Mouse (Mus musculus) v-Abl transformed pro-B cells (cell line): ENCODE data around the gene Lrrc1.
"Not testable (repeated sequence)": the region's sequence is repeated elsewhere in the genome, so short reads cannot be mapped to it uniquely, and the experiment has no call there.

Experiments used
- in situ Hi-C, 2 experiments: fragments of 400-800 bp; cut with MboI; formaldehyde crosslinking; loops; one replicate each; pipeline ENCODE4 v1.15.1; 2025; ENCODE audit not compliant: unreplicated experiment in 2 of 2

The Lrrc1 gene

DNA sequence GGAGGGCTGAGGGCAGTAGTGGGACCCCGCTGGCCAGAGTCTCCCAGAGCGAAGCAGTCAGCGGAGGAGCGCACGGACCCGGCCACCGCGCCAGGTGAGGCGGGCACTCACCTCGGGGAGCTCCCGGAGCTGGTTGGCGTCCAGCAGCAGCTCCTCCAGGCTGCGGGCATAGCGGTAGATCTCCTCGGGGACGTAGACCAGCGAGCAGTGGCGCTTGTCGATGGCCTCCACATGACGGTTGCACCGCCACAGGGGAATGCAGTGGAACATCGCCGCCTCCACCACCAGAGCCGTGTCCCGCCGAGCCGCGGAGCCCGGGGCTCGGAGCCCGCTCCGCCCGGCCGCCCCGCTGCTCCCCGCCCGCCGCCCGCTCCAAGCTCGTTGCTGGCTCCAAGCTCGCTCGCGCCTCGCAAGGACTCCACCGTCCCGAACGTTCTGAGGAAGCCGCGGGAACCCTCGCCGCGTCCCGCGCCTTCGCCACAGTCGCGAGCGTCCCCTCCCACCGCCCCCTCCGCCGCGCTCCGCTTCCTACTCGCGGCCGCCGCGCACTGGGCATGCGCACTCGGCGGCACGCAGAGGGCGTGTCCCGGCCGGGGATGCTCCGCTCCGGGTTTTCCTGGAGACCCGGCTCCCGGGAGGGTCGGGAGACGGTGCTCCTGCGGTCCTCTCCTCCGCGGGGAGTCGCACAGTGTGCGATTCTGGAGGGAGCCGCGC is at the start of gene Lrrc1:
Gene Lrrc1 (minus strand): TSS at position 517 of the 714 bp plus-strand sequence.
- in situ Hi-C loops: no loop called here

DNA sequence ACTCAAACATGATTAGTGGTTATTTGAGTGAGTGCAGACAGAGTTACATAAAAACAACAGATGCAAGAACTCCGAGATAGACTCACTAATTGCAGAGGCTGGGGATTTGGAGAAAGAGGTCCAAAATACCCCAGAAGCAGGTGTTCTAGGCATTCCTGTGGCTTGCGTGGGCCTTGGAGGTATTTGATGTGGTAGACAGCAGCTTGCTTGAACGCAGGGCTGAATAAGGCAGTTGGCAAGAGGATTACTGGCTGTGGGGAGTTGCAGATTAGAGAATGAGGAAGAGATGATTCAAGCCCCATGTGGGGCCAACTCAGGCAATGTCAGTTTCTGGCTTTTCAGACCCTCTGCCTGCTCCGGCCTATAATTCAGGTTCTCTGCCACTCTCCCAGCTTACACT is 47.8 kb upstream of the Lrrc1 start:
- in situ Hi-C loops: no loop called here

DNA sequence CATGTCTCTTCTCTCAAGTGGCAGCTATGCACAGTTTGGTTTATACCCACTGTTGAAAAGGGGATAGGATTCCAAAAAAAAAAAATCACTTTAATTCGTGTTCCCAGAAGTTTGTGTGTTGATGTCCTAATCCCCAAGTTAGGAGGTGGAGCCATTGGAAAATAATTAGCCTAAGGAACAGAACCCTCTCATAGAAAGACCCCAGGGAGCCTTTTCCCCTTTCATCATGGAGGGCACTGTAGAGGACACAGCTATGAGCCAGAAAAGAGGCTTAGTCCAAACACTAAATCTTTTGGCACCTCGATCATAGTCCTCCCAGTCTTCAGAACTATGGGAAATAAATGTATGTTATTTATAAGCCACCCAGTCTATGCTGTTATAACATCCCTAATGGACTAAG is 44.8 kb upstream of the Lrrc1 start:
- in situ Hi-C loops: no loop called here

DNA sequence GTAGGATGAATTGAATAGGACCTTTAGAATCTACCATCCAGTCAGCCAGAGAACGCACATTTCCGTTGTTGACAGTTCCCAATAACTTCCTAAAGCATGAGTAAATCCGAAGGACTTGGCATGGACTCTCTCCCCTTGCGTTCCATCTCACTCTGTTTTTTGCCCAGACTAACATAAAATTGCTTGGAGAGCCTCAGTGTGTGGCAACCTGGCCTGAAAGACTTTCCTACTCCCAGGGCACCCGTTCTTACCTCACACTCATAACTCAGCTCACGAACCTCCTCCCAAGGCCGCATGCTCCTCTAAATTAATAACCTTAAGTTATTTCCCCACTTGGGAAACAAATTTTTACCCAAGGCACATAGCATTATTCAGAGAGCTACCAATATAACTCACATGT is 42.9 kb upstream of the Lrrc1 start:
- in situ Hi-C loops: no loop called here

DNA sequence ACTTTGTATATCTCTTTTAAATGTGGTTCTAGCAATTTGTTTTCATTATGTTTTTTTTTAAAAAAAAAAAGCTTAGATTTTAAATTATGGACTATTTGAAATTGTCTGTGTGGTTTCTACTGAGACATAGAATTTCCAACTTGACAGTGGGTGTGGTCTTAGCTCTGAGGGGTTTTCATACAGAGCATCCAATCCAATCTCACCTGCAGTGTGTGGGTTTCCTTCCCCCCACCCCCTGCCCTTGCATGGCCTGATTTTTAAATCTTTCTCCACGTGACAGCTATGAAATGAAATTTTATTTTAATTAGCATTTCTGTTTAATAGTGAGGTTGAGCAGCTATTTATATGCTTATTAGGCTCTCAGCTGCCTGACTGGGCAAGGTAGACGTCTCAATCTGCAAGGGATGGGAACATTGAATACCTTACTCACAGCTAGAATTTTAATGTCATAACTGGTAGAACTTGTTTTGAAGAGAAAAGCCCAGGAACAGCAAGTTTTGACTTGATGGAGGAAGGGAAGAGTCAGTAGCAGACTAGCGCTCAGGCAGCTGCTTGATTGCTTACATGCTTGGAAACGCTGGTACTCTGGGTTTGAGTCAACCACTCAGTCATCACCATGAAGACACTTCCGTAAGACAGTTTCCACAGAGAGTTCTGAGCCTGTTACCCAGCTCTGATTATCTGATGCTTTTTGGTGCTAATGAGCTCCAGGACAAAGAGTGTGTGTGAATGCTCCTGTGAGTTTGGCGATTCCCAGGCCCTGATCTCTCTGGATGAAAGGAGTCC is 42.3 kb upstream of the Lrrc1 start:
- in situ Hi-C loops: no loop called here

DNA sequence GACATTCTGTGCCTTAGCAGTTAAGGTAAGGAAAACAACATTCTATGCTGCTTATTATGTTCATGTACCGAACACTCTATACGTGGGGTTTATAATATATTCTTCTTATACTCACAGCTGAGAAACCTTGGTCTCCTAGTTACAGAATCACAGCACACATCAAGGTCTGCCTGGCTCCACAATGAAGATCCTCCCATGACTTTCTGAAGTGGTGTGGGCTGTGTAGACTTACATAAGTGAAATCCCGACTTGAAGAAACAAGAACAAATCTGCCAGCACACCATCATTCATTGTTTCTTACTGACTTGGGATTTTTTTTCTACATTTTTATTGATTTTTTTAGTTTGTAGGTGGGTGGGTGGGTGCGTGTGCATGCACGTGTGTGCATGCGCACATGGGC is 40.1 kb upstream of the Lrrc1 start:
- in situ Hi-C loops: no loop called here

DNA sequence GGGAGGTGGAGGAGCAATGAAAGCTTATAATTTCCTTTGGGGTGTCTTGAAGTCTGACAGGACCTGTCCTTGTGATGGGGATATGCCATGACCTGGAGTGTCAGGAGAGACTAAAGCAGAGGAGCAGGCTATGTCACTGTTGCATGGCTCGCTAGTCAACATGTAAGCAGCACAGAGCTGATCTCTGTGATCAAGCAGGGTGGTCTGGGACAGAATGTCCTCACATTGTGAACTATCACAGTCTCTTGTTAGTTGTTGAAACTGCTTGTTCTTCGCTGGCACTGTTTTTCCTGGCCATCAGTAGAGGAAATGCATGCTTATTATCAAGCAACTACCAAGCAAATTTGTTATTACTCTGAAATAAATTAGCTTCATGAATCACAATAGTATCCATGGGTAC is 38.6 kb upstream of the Lrrc1 start:
- in situ Hi-C loops: no loop called here

DNA sequence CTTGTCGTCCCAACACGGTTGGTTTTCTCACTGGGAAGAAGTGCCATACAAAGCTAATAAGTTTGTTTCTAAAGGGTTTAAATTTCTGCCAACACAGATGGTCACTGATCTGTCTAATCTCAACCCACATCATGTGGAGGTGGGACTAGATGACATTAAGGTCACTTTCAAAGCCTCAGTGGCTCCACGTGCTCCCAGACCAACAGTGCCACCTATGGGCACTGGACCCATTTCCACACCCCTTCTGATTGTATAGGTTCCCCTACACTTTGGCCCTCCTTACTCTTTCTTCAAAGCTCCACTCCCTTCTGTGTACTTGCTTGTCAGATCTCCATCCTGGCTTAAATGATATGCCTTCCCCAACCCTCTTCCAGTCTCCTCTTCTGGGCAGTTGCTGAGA is 35.2 kb upstream of the Lrrc1 start:
- in situ Hi-C loops: no loop called here

DNA sequence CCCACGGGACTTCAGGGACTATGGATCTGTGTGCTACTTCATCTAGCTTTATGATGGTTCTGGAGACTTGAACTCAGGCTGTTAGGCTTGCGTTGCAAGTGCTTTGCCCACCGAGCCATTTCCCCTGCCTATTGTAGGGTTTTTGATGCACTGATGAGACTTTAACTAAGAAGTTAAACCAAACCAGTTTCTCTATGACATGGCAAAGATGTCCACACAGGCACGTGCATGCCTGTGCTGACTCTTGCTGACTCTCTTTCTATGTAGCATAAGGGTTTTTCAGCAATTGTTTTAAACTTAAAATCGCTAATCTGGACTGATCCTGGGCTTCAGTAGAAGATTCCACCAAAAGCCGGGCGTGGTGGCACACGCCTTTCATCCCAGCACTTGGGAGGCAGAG is 33.3 kb upstream of the Lrrc1 start:
- in situ Hi-C loops: no loop called here

DNA sequence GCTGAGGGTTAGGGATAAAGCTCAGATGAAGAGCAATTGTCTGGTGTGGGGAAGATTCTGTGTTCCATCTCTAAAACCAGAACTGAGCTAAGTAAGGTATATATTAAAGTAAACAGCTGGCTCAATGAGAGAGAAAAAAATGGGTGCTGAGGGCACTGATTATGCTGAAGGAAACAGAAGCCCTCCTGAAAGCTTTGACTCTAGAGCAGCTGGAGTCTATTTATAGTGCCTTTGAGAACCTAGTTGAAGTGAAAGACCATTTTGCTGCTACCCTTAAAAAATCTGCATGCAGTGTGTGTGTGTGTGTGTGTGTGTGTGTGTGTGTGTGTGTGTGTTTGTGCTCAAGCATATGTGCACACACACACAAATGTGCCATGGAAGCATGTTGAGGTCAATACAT is 32.7 kb upstream of the Lrrc1 start:
- in situ Hi-C loops: no loop called here

DNA sequence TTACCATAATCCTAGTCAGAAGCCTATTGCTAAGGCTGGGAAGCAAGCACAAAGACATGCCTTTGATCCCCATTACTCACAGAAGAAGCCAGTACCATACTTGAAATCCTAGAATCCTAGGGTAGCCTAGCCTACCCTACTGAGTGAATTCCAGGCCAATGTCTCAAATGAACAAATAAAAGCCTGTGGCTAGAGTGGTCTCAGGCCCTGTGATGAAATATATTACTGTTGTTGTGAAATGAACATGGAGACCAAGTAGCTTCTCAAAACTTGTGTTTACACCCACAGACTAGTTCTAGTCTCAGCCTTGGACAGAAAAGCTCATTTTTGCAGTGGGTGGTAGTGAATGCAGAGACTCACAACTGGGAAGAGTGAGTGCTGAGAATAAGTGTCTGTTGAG is 31.6 kb upstream of the Lrrc1 start:
- in situ Hi-C loops: no loop called here

DNA sequence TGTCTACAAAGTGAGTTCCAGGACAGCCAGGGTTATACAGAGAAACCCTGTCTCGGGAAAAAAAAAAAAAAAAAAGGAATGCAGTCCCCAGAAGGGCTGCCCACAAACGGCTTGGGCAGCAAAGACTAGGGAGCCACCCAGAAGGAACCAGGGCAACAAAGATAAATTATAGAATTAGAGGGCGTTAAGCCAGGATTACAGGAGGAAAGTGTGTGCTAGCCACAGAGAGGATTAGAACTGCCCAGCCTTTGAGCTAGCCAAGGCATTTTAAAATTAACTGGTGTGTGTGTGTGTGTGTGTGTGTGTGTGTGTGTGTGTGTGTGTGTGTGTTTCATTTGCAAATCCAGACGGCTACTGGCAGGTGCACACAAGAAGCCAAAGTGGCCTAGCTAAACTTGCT is 30.3 kb upstream of the Lrrc1 start:
- in situ Hi-C loops: not testable (repeated sequence)

DNA sequence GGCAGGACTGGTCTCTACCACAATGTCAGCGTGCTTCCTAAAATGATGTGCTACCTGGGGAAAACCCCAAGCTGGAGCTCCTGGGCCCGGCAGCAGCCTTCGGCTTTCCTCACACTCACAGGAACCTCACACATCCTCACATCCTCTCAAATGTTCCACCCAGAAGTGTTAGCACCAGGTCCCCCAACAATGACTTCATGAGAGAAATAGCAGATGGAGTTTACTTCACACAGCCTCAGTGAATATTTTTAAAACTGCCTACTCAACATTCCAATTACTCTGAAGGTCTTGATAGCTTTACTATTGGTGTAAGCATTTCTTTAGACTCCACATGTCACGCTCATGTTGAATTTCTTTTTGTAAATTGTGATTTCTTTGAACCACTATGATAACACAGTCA is 27.2 kb upstream of the Lrrc1 start:
- in situ Hi-C loops: no loop called here

DNA sequence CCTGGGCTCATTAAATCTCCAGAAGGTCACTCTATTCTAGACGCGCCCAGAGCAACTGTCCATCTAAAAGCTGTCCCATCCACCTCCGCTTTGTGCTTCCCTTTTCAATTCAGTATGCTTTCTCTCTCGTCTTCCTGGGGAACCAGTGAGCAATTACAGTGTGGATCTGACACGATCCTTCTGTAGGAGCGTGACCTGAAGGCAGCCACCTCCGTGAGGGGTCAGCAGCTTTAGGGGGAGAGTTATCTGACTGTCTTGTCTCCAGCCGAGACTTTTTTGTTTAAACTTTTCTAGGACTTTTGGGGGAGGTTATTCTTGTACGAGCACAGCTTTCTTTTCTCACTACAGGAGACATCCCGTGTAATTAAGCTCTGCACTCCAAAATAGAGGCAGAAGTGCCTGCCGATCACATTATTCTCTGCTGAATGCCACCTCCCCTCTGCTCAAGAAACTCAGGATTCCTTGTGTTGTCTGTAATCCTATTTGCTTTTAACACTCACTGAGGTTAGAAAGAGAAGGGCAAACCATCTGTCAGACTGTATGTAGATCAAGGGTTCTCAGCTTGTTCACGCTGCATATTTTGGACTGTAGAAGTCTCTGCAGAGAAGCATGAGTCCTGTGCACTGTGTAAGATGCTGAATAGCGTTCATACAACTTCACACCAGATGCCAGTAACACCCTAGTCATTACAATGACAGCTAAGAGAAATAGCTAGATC is 24.3 kb upstream of the Lrrc1 start:
- in situ Hi-C loops: no loop called here

DNA sequence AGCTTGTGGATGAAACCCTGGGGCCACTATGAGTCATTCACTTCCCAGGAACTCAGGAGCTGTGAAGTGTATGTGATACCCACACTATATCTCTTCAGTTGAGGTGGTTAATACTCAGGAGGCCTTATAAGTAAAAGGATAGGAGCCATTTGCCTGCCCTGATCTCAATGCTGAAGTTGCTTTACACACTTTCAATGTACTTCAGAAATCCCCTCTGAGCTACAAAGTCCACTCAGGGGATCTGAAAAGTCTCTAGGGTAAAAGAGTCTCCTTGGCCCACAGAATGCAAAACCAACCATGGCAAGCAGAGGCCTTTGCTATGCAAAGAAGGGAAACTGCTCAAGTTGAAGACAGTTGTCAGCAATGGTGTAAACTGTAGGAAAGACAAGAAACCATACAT is 17.2 kb upstream of the Lrrc1 start:
- in situ Hi-C loops: no loop called here

DNA sequence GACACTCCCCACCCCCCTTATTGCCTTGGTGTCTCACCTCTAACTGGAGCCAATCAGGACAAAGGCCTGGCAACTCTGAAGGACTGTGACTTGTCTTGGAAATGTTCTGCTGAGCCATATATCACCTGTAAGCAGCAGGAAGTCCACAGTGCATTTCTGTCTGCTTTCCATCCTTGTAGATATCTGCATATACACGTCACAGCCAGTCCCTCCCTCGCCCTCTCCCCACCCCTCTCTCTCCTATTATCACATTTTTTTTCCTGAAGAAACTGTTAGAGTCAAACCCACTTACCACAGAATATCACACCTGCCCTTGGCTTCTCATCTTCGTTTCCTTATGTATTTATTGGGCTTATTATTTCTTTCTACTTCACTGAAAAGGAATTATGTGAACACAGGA is 13.3 kb upstream of the Lrrc1 start:
- in situ Hi-C loops: no loop called here

DNA sequence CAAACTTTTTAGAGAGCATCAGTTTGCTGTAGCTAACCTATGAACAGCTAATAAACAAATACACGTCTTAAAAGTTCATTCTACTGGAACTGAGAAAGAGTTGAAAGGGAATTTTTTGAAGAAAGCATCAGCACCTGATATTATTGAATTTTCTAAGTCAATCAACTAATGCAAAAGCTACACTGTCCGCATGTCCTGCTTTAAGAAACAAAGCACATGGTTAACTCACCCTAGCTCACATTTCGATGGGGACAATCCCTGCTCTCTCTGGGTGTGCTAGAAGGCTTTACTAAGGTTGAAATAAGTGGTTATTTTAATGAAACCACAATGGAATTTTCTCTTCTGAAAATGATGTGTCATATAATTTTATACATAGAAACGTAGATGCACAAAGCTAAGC is 12.5 kb upstream of the Lrrc1 start:
- in situ Hi-C loops: no loop called here

DNA sequence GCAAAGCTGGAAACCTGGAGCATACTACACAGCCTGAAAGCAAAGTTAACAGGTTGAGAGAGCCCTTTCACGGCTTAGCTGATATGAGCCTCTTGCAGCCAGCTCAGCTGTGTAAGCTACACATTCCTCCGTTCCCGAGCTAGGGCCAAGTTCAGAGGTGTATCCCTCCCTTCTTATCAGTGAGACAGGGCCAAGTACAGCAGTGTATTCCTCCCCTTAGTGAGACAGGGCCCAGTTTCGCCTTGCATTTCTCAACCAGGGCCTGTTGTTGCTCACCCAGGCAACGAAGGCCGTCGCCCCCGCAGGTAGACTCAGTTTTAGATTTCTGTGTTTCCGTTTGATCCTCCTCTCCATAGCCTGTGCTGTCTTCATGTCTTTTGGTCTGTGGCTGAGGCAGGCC is 11.8 kb upstream of the Lrrc1 start:
- in situ Hi-C loops: no loop called here

DNA sequence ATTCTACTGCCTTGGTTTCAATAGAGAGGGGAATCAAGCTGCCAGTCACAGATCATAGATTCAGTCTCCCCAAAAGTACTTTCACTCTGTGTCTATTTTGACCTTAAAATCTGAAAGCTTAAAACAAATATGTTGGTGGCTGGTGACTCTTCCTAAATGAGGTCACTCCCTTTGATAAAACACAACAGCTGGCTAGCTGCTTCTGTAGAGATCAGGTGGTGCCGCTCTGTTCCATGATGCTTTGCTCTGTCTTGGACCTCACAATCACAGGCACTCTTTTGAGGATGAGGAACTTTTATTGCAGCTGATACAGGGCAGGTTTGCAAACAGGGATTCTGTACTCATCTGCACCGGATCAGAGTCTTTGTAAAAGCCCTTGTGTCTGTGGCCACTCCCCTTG is 8.8 kb upstream of the Lrrc1 start:
- in situ Hi-C loops: no loop called here

DNA sequence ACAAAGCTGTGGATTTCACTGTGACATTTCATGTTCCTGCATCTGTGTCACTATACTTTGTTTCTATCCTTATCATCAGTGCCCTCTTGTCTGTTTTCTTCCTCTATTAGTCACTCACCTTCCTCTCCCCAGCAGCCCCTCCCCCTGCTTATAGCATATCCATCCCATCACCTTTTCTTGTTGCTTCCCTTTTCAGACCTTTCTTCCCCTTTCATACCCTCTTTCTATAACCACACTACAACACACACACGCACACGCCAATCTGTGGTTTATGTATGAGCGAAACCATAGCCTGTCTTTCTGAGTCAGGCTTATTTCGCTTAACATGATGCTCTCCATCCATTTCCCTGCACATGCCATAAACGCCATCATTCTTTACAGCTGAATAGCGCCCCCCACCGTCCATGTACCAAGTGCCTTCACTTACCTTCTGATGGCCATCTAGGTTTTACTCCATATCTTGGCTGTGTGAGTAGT is 6.4 kb upstream of the Lrrc1 start:
- in situ Hi-C loops: no loop called here

DNA sequence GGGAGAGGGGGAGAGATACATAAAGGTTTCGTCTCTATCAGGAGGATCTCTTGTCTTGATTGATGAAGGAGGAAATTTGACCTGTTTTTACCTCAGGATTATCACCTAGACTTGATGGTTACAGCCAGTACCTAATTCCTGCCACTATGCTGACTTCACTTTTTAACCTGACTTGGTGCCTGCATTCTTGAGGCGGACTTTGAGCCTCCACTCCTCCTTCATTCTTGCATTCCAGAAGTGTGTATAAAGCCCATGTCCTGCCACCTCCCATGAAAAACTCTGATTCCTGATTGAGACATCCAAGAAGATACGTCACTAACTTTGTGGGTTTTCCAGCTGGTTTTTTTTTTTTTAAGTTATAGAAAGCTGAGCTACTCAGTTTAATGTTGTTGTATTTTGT is 1.3 kb upstream of the Lrrc1 start:
- in situ Hi-C loops: no loop called here

DNA sequence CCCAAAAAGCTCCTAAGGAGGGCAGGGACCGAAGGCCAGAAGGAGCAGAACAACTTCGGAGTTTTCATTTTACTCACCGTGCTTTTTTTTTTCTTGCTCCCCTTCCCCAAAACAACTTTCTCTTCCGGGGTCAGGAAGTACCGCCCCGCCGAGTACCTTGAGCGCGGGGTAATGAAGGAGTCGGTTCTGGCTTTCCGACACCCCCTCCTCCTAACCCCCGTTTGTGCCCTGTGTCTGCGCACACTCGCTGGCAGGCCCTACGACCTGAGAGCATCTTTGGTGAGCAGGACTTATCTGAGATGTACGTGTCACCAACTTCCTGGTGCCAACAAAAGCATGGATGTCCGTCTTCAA is 375 bp upstream of the Lrrc1 start:
- in situ Hi-C loops: no loop called here
